8 mouse cellular contexts compared by ENCODE assay signal in genomic region chr2:23234065-23234773, GRCm38 (mm10). TPM values are rescaled to one million over a fixed set of nuclear protein-coding genes. Genes with fewer than 3 reads are reported as not detected.
A peak's percentile ranks its signal among the peaks of the same experiment; 100 is the strongest.
DNase-seq lines count a peak whose midpoint lies in the region; ATAC-seq and TF ChIP-seq lines count a peak whose summit lies in the region.

No protein-coding gene starts in this region.

- peak overlapping the region; percentile 64; the same call in 1 of the 2 replicates for H3K9ac ChIP-seq in ES-Bruce4 (ENCODE audit: low read depth, poor library complexity, severe bottlenecking)
- H3K9ac ChIP-seq in embryonic facial prominence, embryonic 15.5 days, result no peak overlapping the region
- no peak overlapping the region for H3K9ac ChIP-seq in intestine, postnatal 0 days (ENCODE audit: low read depth, low read length)
- peak overlapping the region; percentile 61 for H3K9ac ChIP-seq in midbrain, embryonic 16.5 days (ENCODE audit: low read depth, low read length)

- no peak for TF ChIP-seq EP300 in ES-Bruce4 (IDR thresholded peaks at IDR 0.05; ENCODE audit: insufficient read depth, low read depth, low read length)

- no peaks in the 10 kb centered on the region for H3K36me3 ChIP-seq in ES-Bruce4 (ENCODE audit: control insufficient read depth, insufficient read depth, low read length, poor library complexity, severe bottlenecking)
- H3K36me3 ChIP-seq in embryonic facial prominence, embryonic 15.5 days, result no peaks in the 10 kb centered on the region
- no peaks in the 10 kb centered on the region for H3K36me3 ChIP-seq in intestine, postnatal 0 days (ENCODE audit: control insufficient read depth, insufficient read depth)
- H3K36me3 ChIP-seq in midbrain, embryonic 16.5 days (ENCODE audit: control insufficient read depth, insufficient read depth, low read length), result no peaks in the 10 kb centered on the region

- no peak overlapping the region for H3K27ac ChIP-seq in ES-Bruce4 (ENCODE audit: insufficient read depth, low read length)
- H3K27ac ChIP-seq in embryonic facial prominence, embryonic 15.5 days (replicated peaks), result no peak overlapping the region
- no peak overlapping the region for H3K27ac ChIP-seq in intestine, postnatal 0 days (ENCODE audit: low read depth, low read length)
- no peak overlapping the region for H3K27ac ChIP-seq in midbrain, embryonic 16.5 days (ENCODE audit: low read length)

- TF ChIP-seq CTCF in ES-Bruce4 (IDR thresholded peaks at IDR 0.05; ENCODE audit: low read depth, low read length), result no peak
- TF ChIP-seq CTCF in intestine, postnatal 0 days (IDR thresholded peaks at IDR 0.05; ENCODE audit: low read depth), result no peak

- H3K4me3 ChIP-seq in ES-Bruce4 (ENCODE audit: low read depth, low read length), result peak overlapping the region; percentile 59
- peak overlapping the region; percentile 39 for H3K4me3 ChIP-seq in embryonic facial prominence, embryonic 15.5 days (replicated peaks)
- H3K4me3 ChIP-seq in intestine, postnatal 0 days (ENCODE audit: low read depth, low read length), result peak overlapping the region; percentile 39
- H3K4me3 ChIP-seq in midbrain, embryonic 16.5 days (ENCODE audit: low read depth, low read length), result peak overlapping the region; percentile 53

- TF ChIP-seq POLR2A in ES-Bruce4 (IDR thresholded peaks at IDR 0.05; ENCODE audit: insufficient read depth, low read length), result no peak

- no peak for DNase-seq in frontal cortex, postnatal 36 days (ENCODE audit: low spot score in 2 of 2)
- no peak for DNase-seq in thymus, postnatal 25 days
- no peak for DNase-seq in layer of hippocampus, postnatal 36 days

- no peaks in the 10 kb centered on the region for H3K9me3 ChIP-seq in ES-Bruce4 (replicated peaks; ENCODE audit: control insufficient read depth, insufficient read depth, low read length, poor library complexity, severe bottlenecking)
- no peaks in the 10 kb centered on the region for H3K9me3 ChIP-seq in embryonic facial prominence, embryonic 15.5 days (replicated peaks)
- H3K9me3 ChIP-seq in intestine, postnatal 0 days (ENCODE audit: control insufficient read depth), result no peaks in the 10 kb centered on the region
- no peaks in the 10 kb centered on the region for H3K9me3 ChIP-seq in midbrain, embryonic 16.5 days (replicated peaks; ENCODE audit: control insufficient read depth, low read length, poor library complexity, severe bottlenecking)

- H3K4me2 ChIP-seq in embryonic facial prominence, embryonic 15.5 days (replicated peaks), result peak overlapping the region; percentile 64
- H3K4me2 ChIP-seq in intestine, postnatal 0 days (replicated peaks; ENCODE audit: low read depth), result peak overlapping the region; percentile 74
- H3K4me2 ChIP-seq in midbrain, embryonic 16.5 days (ENCODE audit: low read length), result peak overlapping the region; percentile 65

- H3K4me1 ChIP-seq in ES-Bruce4 (ENCODE audit: control insufficient read depth, insufficient read depth, low read length), result no peaks in the 10 kb centered on the region
- no peaks in the 10 kb centered on the region for H3K4me1 ChIP-seq in embryonic facial prominence, embryonic 15.5 days
- no peaks in the 10 kb centered on the region for H3K4me1 ChIP-seq in intestine, postnatal 0 days (replicated peaks; ENCODE audit: control insufficient read depth, insufficient read depth, low read length)
- H3K4me1 ChIP-seq in midbrain, embryonic 16.5 days (ENCODE audit: control insufficient read depth, insufficient read depth, low read length), result no peaks in the 10 kb centered on the region

- 1% methylated on average over 34 of the region's 50 CpGs for WGBS in embryonic facial prominence, embryonic 15.5 days
- 1% methylated on average over 37 of the region's 50 CpGs for WGBS in intestine, postnatal 0 days
- WGBS in midbrain, embryonic 16.5 days, result under 1% methylated on average over 29 of the region's 50 CpGs

- peak; percentile 47; the same call in 1 of the 2 replicates for ATAC-seq in frontal cortex, adult (ENCODE audit: low TSS enrichment)
- no peak for ATAC-seq in embryonic facial prominence, embryonic 15.5 days (ENCODE audit: insufficient number of reproducible peaks, low FRiP score, low TSS enrichment, low read depth)
- no peak for ATAC-seq in intestine, postnatal 0 days
- ATAC-seq in midbrain, embryonic 16.5 days, result peak; percentile 85

- H3K27me3 ChIP-seq in ES-Bruce4 (ENCODE audit: control insufficient read depth, insufficient read depth, low read length, poor library complexity, severe bottlenecking), result peaks cover 7% of the 10 kb centered on the region
- peaks cover 14% of the 10 kb centered on the region; the same call in 1 of the 2 replicates for H3K27me3 ChIP-seq in embryonic facial prominence, embryonic 15.5 days
- no peaks in the 10 kb centered on the region for H3K27me3 ChIP-seq in intestine, postnatal 0 days (replicated peaks; ENCODE audit: control insufficient read depth, insufficient read depth, low read length)
- no peaks in the 10 kb centered on the region for H3K27me3 ChIP-seq in midbrain, embryonic 16.5 days (ENCODE audit: control insufficient read depth, insufficient read depth, low read depth, low read length)

RNA-seq across cellular contexts. Expression of gene 4931423N10Rik, which starts 26.9 kb away (rescaled TPM):
- polyA plus RNA-seq in ES-Bruce4 (2011; ENCODE audit: insufficient read depth, insufficient read length, low read depth, missing spikeins), result 0.40 TPM in 1 of 2 replicates, not detected in the other
- polyA plus RNA-seq in embryonic facial prominence, embryonic 15.5 days (2015; fragmentation: Nextera tagmentation; extraction: Ambion mirVana), result not detected in 2 replicates
- polyA plus RNA-seq in intestine, postnatal 0 days (2015; fragmentation: Nextera tagmentation; extraction: Ambion mirVana), result not detected in 2 replicates
- 0.22 TPM in 1 of 2 replicates, not detected in the other for polyA plus RNA-seq in midbrain, embryonic 16.5 days (2015; fragmentation: Nextera tagmentation; extraction: Ambion mirVana)
- total RNA-seq in layer of hippocampus, postnatal 36 days (2021), result under 1 TPM in 1 of 2 experiments, not detected in 1; 0.28 TPM

Comparison
In these comparisons a context has a peak if more than half of its experiments do, and no peak if none do; other contexts are left out.
1. ATAC-seq: peak in frontal cortex, adult (single experiment) and midbrain, embryonic 16.5 days (single experiment); none in embryonic facial prominence, embryonic 15.5 days (single experiment) and intestine, postnatal 0 days (single experiment).
2. H3K9ac ChIP-seq: peak in ES-Bruce4 (single experiment) and midbrain, embryonic 16.5 days (single experiment); none in embryonic facial prominence, embryonic 15.5 days (single experiment) and intestine, postnatal 0 days (single experiment).
3. Peak in every context shown above with its lines, with median percentiles within 50 percentile points of each other: H3K4me3 ChIP-seq and H3K4me2 ChIP-seq.